In the genomic region with DNA sequence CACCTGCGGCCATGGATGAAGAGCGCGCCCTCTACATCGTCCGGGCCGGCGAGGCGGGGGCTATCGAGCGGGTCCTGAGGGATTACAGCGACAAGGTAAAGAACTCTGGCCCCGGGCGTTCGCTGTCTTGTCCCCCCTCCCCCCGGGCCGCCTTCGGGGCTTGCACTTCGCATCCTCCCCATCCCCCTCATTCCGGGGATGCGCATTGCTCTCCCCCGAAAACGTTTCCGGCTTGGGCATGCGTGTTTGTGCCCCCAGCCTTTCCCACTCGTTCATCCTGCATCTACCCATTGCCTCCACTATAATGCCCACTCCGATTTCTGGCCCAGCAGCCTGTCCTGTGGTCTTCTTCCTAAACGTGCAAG, we compare ENCODE assay signal across 8 mouse cellular contexts. TPM values are rescaled to one million over a fixed set of nuclear protein-coding genes. Genes with fewer than 3 reads are reported as not detected.
DNase-seq lines count a peak whose midpoint lies in the region; ATAC-seq and TF ChIP-seq lines count a peak whose summit lies in the region.

No protein-coding gene starts in this region.

- H3K4me2 ChIP-seq in heart, embryonic 15.5 days, result peak overlapping the region; percentile 70
- peak overlapping the region; percentile 76 for H3K4me2 ChIP-seq in hindbrain, postnatal 0 days (ENCODE audit: low read depth, low read length)

- WGBS in heart, embryonic 15.5 days, result 0% methylated on average over 25 of the region's 27 CpGs
- WGBS in hindbrain, postnatal 0 days, result under 1% methylated on average over 17 of the region's 27 CpGs
- under 1% methylated on average over 24 of the region's 27 CpGs for WGBS in midbrain, embryonic 10.5 days

- intact Hi-C loops in gastrocnemius, postnatal 36 days (cut with DNase I), result no loop called here

- no peak for DNase-seq in heart, adult 8-10 months (ENCODE audit: low spot score)
- peak; percentile 70 for DNase-seq in brain, adult 2 months (ENCODE audit: low read depth, low spot score)
- peak; percentile 77 for DNase-seq in hindbrain, postnatal 0 days (ENCODE audit: low spot score)
- DNase-seq in midbrain, embryonic 10.5 days (ENCODE audit: low spot score), result no peak
- no peak for DNase-seq in gastrocnemius, postnatal 36 days

- peak overlapping the region; percentile 87 for H3K4me3 ChIP-seq in heart, embryonic 15.5 days
- H3K4me3 ChIP-seq in C2C12 (ENCODE audit: insufficient read depth, poor library complexity, severe bottlenecking), result peak overlapping the region; percentile 71
- peak overlapping the region; percentile 91 for H3K4me3 ChIP-seq in hindbrain, postnatal 0 days (ENCODE audit: low read length)
- H3K4me3 ChIP-seq in midbrain, embryonic 10.5 days, result peak overlapping the region; percentile 91

- peaks cover 51% of the 10 kb centered on the region for H3K79me2 ChIP-seq in C2C12 (ENCODE audit: control insufficient read depth, insufficient read depth)

- H3K27ac ChIP-seq in heart, embryonic 15.5 days, result peak overlapping the region; percentile 96
- H3K27ac ChIP-seq in hindbrain, postnatal 0 days, result peak overlapping the region; percentile 97
- H3K27ac ChIP-seq in midbrain, embryonic 10.5 days (replicated peaks), result peak overlapping the region; percentile 96

- H3K36me3 ChIP-seq in heart, embryonic 15.5 days, result no peaks in the 10 kb centered on the region
- H3K36me3 ChIP-seq in C2C12 (ENCODE audit: control insufficient read depth, insufficient read depth), result no peaks in the 10 kb centered on the region
- H3K36me3 ChIP-seq in hindbrain, postnatal 0 days (ENCODE audit: insufficient read depth, low read length), result no peaks in the 10 kb centered on the region
- peaks cover 6% of the 10 kb centered on the region; the same call in 1 of the 2 replicates for H3K36me3 ChIP-seq in midbrain, embryonic 10.5 days

- H3ac ChIP-seq in C2C12 (ENCODE audit: control insufficient read depth, insufficient read length, low read depth), result peak overlapping the region; percentile 92

- H3K27me3 ChIP-seq in heart, embryonic 15.5 days, result no peaks in the 10 kb centered on the region
- no peaks in the 10 kb centered on the region for H3K27me3 ChIP-seq in C2C12 (ENCODE audit: control insufficient read depth, insufficient read depth, insufficient read length)
- no peaks in the 10 kb centered on the region for H3K27me3 ChIP-seq in hindbrain, postnatal 0 days (ENCODE audit: insufficient read depth, low read length)
- 0 out of 2 replicates have a peak, but pooled peaks cover 4% of the 10 kb centered on the region for H3K27me3 ChIP-seq in midbrain, embryonic 10.5 days (ENCODE audit: low read depth, poor library complexity, severe bottlenecking)

- H3K9ac ChIP-seq in heart, embryonic 15.5 days, result peak overlapping the region; percentile 87
- peak overlapping the region; percentile 89 for H3K9ac ChIP-seq in hindbrain, postnatal 0 days (replicated peaks; ENCODE audit: low read length)

- 0 out of 2 replicates have a peak, but pooled peaks have one; percentile 1 for ATAC-seq in heart, embryonic 15.5 days (replicated peaks; ENCODE audit: insufficient number of reproducible peaks, insufficient read depth, low FRiP score, low read depth)
- ATAC-seq in hindbrain, postnatal 0 days, result no peak; the same call in none of the 2 replicates
- no peak for ATAC-seq in megakaryocyte-erythroid progenitor cell, adult 5-6 weeks (replicated peaks; ENCODE audit: low FRiP score, low TSS enrichment, poor library complexity, severe bottlenecking)

- peaks cover 41% of the 10 kb centered on the region for H3K79me3 ChIP-seq in C2C12 (ENCODE audit: low read depth)

- peaks cover 16% of the 10 kb centered on the region for H3K4me1 ChIP-seq in heart, embryonic 15.5 days (replicated peaks)
- H3K4me1 ChIP-seq in hindbrain, postnatal 0 days (ENCODE audit: insufficient read depth, low read length), result peaks cover 18% of the 10 kb centered on the region; the same call in 1 of the 2 replicates
- H3K4me1 ChIP-seq in midbrain, embryonic 10.5 days, result peaks cover 44% of the 10 kb centered on the region

- no peak for TF ChIP-seq CTCF in C2C12 (IDR thresholded peaks at IDR 0.05; ENCODE audit: control insufficient read depth, insufficient read depth, insufficient read length)
- TF ChIP-seq CTCF in hindbrain, postnatal 0 days (IDR thresholded peaks at IDR 0.05; ENCODE audit: low read depth), result no peak

- no peaks in the 10 kb centered on the region for H3K9me3 ChIP-seq in heart, embryonic 15.5 days (replicated peaks)
- no peaks in the 10 kb centered on the region for H3K9me3 ChIP-seq in hindbrain, postnatal 0 days (ENCODE audit: low read length)
- H3K9me3 ChIP-seq in midbrain, embryonic 10.5 days (replicated peaks), result no peaks in the 10 kb centered on the region

TF ChIP-seq in C2C12, 6 proteins besides CTCF, POLR2A, EP300 and RAD21:
- TF ChIP-seq MYOD1 (IDR thresholded peaks at IDR 0.05; ENCODE audit: control insufficient read depth, insufficient read length, low read depth), result no peak
- TF ChIP-seq USF1 (IDR thresholded peaks at IDR 0.05; ENCODE audit: low read depth), result no peak
- TF ChIP-seq FOSL1 (IDR thresholded peaks at IDR 0.05; ENCODE audit: insufficient read depth, low read length, poor library complexity, severe bottlenecking), result no peak
- no peak for TF ChIP-seq MAX (IDR thresholded peaks at IDR 0.05)
- TF ChIP-seq MYOG (IDR thresholded peaks at IDR 0.05; ENCODE audit: control insufficient read depth, extremely low read depth, insufficient read length), result no peak
- no peak for TF ChIP-seq CEBPB (IDR thresholded peaks at IDR 0.05; ENCODE audit: low read depth)
TF ChIP-seq in C2C12: peak in this region for 0.

RNA-seq across cellular contexts. Expression of gene Ric8b, which starts 0.3 kb away (rescaled TPM):
- 13.6 and 16.1 TPM in 2 replicates for polyA plus RNA-seq in heart, embryonic 15.5 days (2015; fragmentation: Nextera tagmentation; extraction: Ambion mirVana)
- total RNA-seq in heart, adult 8-10 months (2022), result 10 to 100 TPM; 39.8 to 44.8 (median 43.5) TPM
- 6.4 TPM for polyA plus RNA-seq in C2C12 (2012; fragmentation: generic; extraction: Trizol)
- 47.6 and 49.6 TPM in 2 replicates for total RNA-seq in hindbrain, postnatal 0 days (2014; rRNA removed)
- 30.6 and 33.8 TPM in 2 replicates for polyA plus RNA-seq in hindbrain, postnatal 0 days (2015; fragmentation: Nextera tagmentation; extraction: Ambion mirVana)
- polyA plus RNA-seq in midbrain, embryonic 10.5 days (2016; fragmentation: Nextera tagmentation; extraction: Ambion mirVana), result 28.7 and 30.3 TPM in 2 replicates
- 10 to 100 TPM; 31.6 to 37.6 TPM for total RNA-seq in gastrocnemius, postnatal 36 days (2021)
- 10.4 and 14.1 TPM in 2 replicates for total RNA-seq in megakaryocyte-erythroid progenitor cell, adult 5-6 weeks (2014; fragmentation: Nextera tagmentation)
- total RNA-seq in megakaryocyte-erythroid progenitor cell, adult 5-6 weeks (2017), result 13.7 and 18.3 TPM in 2 replicates

Comparison
In these comparisons a context has a peak if more than half of its experiments do, and no peak if none do; other contexts are left out.
1. DNase-seq: peak in brain, adult 2 months (single experiment) and hindbrain, postnatal 0 days (single experiment); none in heart, adult 8-10 months (single experiment), midbrain, embryonic 10.5 days (single experiment) and gastrocnemius, postnatal 36 days (0 of 2).
2. Peak in every context shown above with its lines, with median percentiles within 50 percentile points of each other: H3K27ac ChIP-seq and H3K4me3 ChIP-seq.